Mouse (Mus musculus) neural tube, embryonic 11.5 days (tissue): Measurements from ENCODE around the gene Myo15. TPM values are rescaled to one million over a fixed set of nuclear protein-coding genes. Genes with fewer than 3 reads are reported as not detected.

Source experiments
- ATAC-seq: fragments of 200-750 bp; cut with Nextera tagmentation; 2 replicates; pipeline ENCODE4 v1.8.0; 2017; ENCODE audit warnings: moderate number of reproducible peaks, mild to moderate bottlenecking, moderate TSS enrichment, moderate library complexity; ENCODE audit not compliant: insufficient read depth, low FRiP score, low TSS enrichment
- DNase-seq: peaks from one replicate; pipeline ENCODE4 v3.0.0-alpha.2; 2015; ENCODE audit warnings: low spot score
- H3K27ac ChIP-seq: fragments of 300-500 bp; sonication (generic); 2 replicates; pipeline ENCODE4 v1.5.1; 2014; ENCODE audit warnings: low read depth, mild to moderate bottlenecking, low read length
- H3K27me3 ChIP-seq: fragments of 300-500 bp; sonication (generic); 2 replicates; pipeline ENCODE4 v1.6.1; 2014; ENCODE audit warnings: mild to moderate bottlenecking, low read length, mixed read lengths; ENCODE audit not compliant: control insufficient read depth, insufficient read depth
- H3K36me3 ChIP-seq: fragments of 300-500 bp; sonication (generic); 2 replicates; pipeline ENCODE4 v1.6.1; 2014; ENCODE audit warnings: mild to moderate bottlenecking, low read length, moderate library complexity, mixed read lengths; ENCODE audit not compliant: control insufficient read depth, insufficient read depth
- H3K4me1 ChIP-seq: fragments of 300-500 bp; sonication (generic); 2 replicates; pipeline ENCODE4 v1.6.1; 2014; ENCODE audit warnings: low read length, mixed read lengths; ENCODE audit not compliant: control insufficient read depth, insufficient read depth
- H3K4me2 ChIP-seq: fragments of 300-500 bp; sonication (generic); 2 replicates; pipeline ENCODE4 v1.6.1; 2014; ENCODE audit warnings: low read depth, mild to moderate bottlenecking, moderate library complexity
- H3K4me3 ChIP-seq: fragments of 300-500 bp; sonication (generic); 2 replicates; pipeline ENCODE4 v1.5.1; 2014; ENCODE audit warnings: low read depth, low read length
- H3K9ac ChIP-seq: fragments of 300-500 bp; sonication (generic); 2 replicates; pipeline ENCODE4 v1.6.1; 2014; ENCODE audit warnings: mild to moderate bottlenecking, low read length
- H3K9me3 ChIP-seq: fragments of 300-500 bp; sonication (generic); 2 replicates; pipeline ENCODE4 v1.6.1; 2016; ENCODE audit warnings: low read length; ENCODE audit not compliant: control insufficient read depth
- WGBS: fragments of 180-500 bp; shearing (Covaris S2); extraction: QIAGEN DNeasy Blood & Tissue Kit; methylation state at CpG from one replicate; pipeline ENCODE4 v1.1.7; 2014; 5-methylcytosine and 5-hydroxymethylcytosine counted together
- polyA plus RNA-seq: library from polyadenylated mRNA; unstranded; fragments of >200 nt; fragmentation: Nextera tagmentation; extraction: Ambion mirVana; gene quantifications from 2 replicates; pipeline ENCODE4 v1.2.1, GENCODE M21; 2014

The Myo15 gene
- polyA plus RNA-seq, 1 experiment from 2014 or later = 0.09 TPM

DNA sequence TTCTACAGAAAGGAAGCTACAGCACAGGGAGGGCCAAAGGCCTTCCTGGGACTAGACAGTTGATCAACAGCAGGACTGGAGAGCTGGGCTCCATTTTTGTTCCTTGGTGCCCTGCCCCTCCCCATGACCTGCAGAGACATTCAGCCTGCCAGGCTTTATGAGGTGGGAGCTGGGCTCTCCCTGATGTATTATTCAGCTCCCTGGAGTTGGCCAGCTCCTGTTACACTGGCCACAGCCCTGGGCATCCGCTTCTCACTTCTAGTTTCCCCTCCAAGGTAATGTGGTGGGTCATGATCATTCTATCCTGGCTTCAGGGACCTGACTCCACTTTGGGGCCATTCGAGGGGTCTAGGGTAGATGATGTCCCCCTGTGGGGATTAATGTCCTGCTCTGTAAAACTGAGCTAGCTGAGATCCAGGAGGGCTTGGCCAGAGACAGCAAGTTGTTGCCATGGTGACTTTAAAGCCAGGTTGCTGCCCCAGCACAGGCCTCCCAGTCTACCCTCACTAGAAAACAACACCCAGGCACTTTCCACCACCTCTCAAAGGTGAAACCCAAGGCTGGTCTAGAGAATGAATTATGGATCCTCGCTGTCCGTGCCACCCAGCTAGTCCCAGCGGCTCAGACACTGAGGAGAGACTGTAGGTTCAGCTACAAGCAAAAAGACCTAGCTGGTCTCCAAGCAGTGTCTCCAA is 6.7 kb downstream of the Myo15 start:
- H3K27ac ChIP-seq = no peak overlapping the region

DNA sequence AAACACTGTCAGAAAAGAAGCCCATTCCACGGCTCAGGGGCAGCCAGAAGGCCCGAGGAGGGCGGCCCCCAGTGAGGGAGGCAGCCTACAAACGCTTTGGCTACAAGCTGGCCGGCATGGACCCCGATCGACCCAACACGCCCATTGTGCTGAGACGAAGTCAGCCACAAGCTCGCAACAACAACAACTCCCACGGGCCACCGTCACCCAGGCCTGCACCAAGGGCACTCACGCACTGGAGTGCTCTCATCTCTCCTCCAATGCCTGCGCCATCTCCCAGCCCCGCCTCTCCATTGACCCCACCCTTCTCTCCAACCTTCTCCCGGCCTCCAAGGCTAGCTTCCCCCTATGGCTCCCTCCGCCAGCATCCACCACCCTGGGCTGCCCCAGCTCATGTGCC is 9.0 kb downstream of the Myo15 start:
- 36% methylated on average over 17 of the region's 17 CpGs for WGBS
- DNase-seq = no peak
- Histone ChIP-seq H3K4me2 (no peak overlapping the region), H3K4me3 (no peak overlapping the region), H3K27ac (no peak overlapping the region), H3K9me3 (no peaks in the 10 kb centered on the region), H3K9ac (no peak overlapping the region), H3K27me3 (no peaks in the 10 kb centered on the region), H3K36me3 (no peaks in the 10 kb centered on the region), H3K4me1 (no peaks in the 10 kb centered on the region)
- no peak for ATAC-seq

More for the DNA sequence above, 6.7 kb downstream of the Myo15 start:
- WGBS = 82% methylated on average over 5 of the region's 5 CpGs
- Histone ChIP-seq H3K4me2 (no peak overlapping the region), H3K27me3 (no peaks in the 10 kb centered on the region), H3K9me3 (no peaks in the 10 kb centered on the region), H3K4me1 (no peaks in the 10 kb centered on the region), H3K4me3 (no peak overlapping the region), H3K9ac (no peak overlapping the region), H3K36me3 (no peaks in the 10 kb centered on the region)
- ATAC-seq (no peak), DNase-seq (no peak)

DNA sequence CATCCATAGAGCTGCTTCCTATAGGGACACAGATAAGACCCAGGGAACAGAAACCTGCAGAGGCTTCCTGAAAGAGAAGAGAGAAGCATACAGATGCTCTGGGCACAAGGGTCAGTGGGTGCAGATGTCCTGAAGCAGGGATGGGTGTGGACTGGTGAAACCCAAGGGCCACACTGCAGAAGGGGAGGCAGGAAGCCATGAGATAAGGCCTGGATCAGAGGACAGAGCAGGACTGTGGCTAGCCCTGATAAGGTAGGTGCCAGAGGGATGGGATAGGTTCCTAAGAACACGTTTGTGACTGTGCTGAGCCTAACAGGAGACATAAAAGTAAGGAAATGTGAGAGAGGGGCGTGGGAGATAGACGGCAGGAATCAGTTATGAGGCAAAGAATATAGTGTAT is 17.1 kb downstream of the Myo15 start:
- ATAC-seq (no peak), DNase-seq (no peak)
- Histone ChIP-seq H3K27ac (no peak overlapping the region), H3K9ac (no peak overlapping the region), H3K36me3 (no peaks in the 10 kb centered on the region), H3K9me3 (no peaks in the 10 kb centered on the region), H3K27me3 (no peaks in the 10 kb centered on the region), H3K4me1 (no peaks in the 10 kb centered on the region), H3K4me3 (no peak overlapping the region), H3K4me2 (no peak overlapping the region)
- 70% methylated on average over 3 of the region's 3 CpGs for WGBS

DNA sequence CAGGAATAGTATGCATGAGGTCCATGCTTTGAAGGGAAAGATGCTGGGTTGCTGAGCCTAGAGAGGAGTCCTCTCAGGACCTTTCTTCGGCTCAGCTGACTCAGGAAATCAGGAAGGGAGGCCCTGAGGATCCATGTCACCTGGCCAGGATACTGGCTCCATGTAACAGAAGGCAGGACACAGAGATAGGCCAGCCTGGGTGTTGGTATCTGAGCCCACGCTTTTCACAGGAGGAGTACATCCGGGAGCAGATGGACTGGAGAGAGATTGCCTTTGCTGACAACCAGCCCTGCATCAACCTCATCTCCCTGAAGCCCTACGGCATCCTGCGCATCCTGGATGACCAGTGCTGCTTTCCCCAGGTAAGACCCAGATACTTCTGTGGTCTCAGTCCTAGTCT is 23.6 kb downstream of the Myo15 start:
- DNase-seq (no peak), ATAC-seq (no peak)
- WGBS = 91% methylated on average over 5 of the region's 5 CpGs
- Histone ChIP-seq H3K9me3 (no peaks in the 10 kb centered on the region), H3K27me3 (no peaks in the 10 kb centered on the region), H3K27ac (no peak overlapping the region), H3K4me1 (no peaks in the 10 kb centered on the region), H3K4me2 (no peak overlapping the region), H3K4me3 (no peak overlapping the region), H3K36me3 (no peaks in the 10 kb centered on the region), H3K9ac (no peak overlapping the region)

DNA sequence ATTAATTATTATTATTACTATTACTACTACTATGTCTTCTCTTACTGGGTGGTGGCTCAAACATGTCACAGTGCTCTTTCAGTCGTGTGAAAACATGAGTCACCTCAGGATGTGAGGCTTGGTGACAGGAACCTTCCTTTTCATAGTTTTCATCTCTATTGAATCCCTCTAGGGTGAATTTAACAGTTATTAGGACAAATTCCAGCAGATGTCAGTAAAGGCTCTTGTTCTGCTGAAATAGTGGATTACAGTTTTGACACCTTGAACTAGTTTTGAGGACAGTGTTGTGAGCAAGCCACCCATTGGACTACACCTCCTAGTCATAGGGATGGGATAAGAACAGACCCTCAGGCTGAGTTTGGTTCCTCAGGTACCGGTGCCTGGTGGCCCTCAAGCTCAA is 26.6 kb downstream of the Myo15 start:
- H3K9ac ChIP-seq = no peak overlapping the region
- H3K27me3 ChIP-seq = no peaks in the 10 kb centered on the region
- no peaks in the 10 kb centered on the region for H3K4me1 ChIP-seq
- no peak for ATAC-seq
- no peak for DNase-seq
- 74% methylated on average over 2 of the region's 2 CpGs for WGBS
- H3K4me2 ChIP-seq = no peak overlapping the region
- H3K4me3 ChIP-seq = no peak overlapping the region
- H3K27ac ChIP-seq = no peak overlapping the region
- H3K9me3 ChIP-seq = no peaks in the 10 kb centered on the region
- H3K36me3 ChIP-seq = no peaks in the 10 kb centered on the region

DNA sequence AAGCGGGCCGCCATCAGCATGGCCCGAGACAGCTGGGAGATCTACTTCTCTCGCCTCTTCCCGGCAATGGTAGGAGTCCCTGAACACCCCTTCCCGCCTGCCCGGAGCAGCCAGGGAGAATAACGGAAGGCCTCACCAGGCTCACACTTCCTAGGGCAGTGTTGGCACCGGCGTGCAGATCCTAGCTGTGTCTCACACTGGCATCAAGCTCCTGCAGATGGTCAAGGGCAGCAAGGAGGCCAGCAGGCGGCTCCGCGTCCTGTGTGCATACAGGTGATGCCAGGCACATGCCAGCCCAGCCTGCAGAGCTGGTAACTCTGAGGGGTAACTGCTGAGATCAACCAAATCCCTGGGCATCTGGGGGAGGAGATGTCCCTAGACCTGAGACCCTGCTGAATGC is 38.1 kb downstream of the Myo15 start:
- no peaks in the 10 kb centered on the region; the same call in 1 of the 2 replicates for H3K4me1 ChIP-seq
- H3K27me3 ChIP-seq = peaks cover 18% of the 10 kb centered on the region
- ATAC-seq (no peak), DNase-seq (no peak)
- WGBS = 84% methylated on average over 13 of the region's 13 CpGs
- no peak overlapping the region for H3K9ac ChIP-seq
- no peak overlapping the region for H3K4me3 ChIP-seq
- H3K27ac ChIP-seq = no peak overlapping the region
- no peaks in the 10 kb centered on the region for H3K36me3 ChIP-seq
- H3K4me2 ChIP-seq = no peak overlapping the region
- no peaks in the 10 kb centered on the region for H3K9me3 ChIP-seq

DNA sequence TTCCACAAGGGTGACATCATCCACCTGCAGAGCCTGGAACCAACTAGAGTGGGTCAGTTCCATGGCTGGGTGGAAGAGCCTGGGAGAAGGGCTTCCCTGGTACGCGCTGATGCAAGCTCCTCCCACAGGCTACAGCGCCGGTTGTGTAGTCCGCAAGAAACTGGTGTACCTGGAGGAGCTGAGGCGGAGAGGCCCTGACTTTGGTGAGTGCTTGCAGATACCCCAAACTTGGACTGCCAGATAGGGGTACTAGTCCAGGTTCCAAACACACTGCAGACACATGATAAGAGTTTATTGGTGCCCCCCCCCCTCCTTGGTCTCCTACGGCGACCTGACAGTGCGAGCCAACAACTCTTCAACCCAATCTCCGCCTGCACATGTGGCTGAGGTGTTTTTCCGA is 39.8 kb downstream of the Myo15 start:
- Histone ChIP-seq H3K9ac (no peak overlapping the region), H3K4me2 (peak overlapping the region; percentile 52), H3K27ac (no peak overlapping the region), H3K4me1 (no peaks in the 10 kb centered on the region; the same call in 1 of the 2 replicates), H3K36me3 (no peaks in the 10 kb centered on the region), H3K9me3 (no peaks in the 10 kb centered on the region), H3K4me3 (peak overlapping the region; percentile 25), H3K27me3 (peaks cover 18% of the 10 kb centered on the region)
- DNase-seq = no peak
- 5% methylated on average over 11 of the region's 11 CpGs for WGBS
- no peak for ATAC-seq

DNA sequence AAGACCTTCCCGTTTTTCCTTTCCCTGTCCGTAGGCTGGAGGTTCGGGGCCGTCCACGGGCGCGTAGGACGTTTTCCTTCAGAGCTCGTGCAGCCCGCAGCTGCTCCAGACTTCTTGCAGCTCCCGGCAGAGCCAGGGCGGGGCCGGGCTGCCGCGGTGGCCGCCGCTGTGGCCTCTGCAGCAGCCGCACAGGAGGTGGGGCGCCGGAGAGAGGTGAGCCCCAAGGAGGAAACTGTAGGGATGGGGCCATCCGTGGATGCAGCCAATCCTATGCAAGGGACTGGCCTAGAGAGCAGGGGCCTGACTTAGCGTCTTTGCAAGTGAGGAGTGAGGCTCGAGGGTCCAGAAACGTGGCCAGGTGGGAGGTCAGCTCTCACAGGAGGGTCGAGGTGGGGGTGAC is 40.4 kb downstream of the Myo15 start:
- Histone ChIP-seq H3K36me3 (no peaks in the 10 kb centered on the region), H3K9ac (peak overlapping the region; percentile 47), H3K9me3 (no peaks in the 10 kb centered on the region), H3K27me3 (peaks cover 18% of the 10 kb centered on the region), H3K27ac (no peak overlapping the region), H3K4me1 (no peaks in the 10 kb centered on the region; the same call in 1 of the 2 replicates), H3K4me2 (peak overlapping the region; percentile 52), H3K4me3 (peak overlapping the region; percentile 25)
- ATAC-seq (no peak), DNase-seq (peak; percentile 45)
- under 1% methylated on average over 25 of the region's 25 CpGs for WGBS

DNA sequence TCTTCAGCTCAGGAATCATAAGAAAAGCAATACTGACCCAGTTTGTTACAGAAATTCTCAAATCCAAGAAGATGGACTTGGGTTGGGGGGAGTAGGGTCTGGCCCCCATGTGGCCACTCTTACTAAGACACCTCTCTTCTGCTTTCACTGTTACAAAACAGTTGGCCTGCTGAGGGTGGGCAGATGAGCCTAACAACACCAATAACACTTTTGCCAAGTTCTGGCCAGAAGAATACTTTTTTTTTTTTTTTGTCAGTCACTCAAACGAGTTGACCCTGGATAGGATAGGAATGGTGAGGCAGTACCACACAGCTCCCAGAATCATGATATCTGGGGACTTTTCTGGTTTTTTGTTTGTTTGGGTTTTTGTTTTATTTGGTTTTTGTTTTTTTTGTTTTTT is 42.8 kb downstream of the Myo15 start:
- Histone ChIP-seq H3K4me3 (no peak overlapping the region), H3K9ac (no peak overlapping the region), H3K4me1 (no peaks in the 10 kb centered on the region; the same call in 1 of the 2 replicates), H3K9me3 (no peaks in the 10 kb centered on the region), H3K36me3 (no peaks in the 10 kb centered on the region), H3K27me3 (peaks cover 18% of the 10 kb centered on the region), H3K27ac (no peak overlapping the region), H3K4me2 (no peak overlapping the region)
- 71% methylated on average over 1 of the region's 1 CpGs for WGBS
- ATAC-seq = no peak
- DNase-seq = no peak
